Mouse (Mus musculus) spleen, adult 2 months (tissue): ENCODE results near the gene Gm10382.

ENCODE experiments used
- CTCF ChIP-seq: fragments of 200-500 bp; IDR thresholded peaks from 2 replicates; pipeline ENCODE4 v1.5.1; 2011; ENCODE audit warnings: mild to moderate bottlenecking, inconsistent platforms; ENCODE audit not compliant: insufficient read depth, insufficient read length, insufficient replicate concordance; ENCODE audit errors: extremely low read depth
- POLR2A ChIP-seq: fragments of 200-500 bp; IDR thresholded peaks from 2 replicates; pipeline ENCODE4 v1.6.1; 2011; ENCODE audit warnings: low read depth, low read length, inconsistent platforms

DNA sequence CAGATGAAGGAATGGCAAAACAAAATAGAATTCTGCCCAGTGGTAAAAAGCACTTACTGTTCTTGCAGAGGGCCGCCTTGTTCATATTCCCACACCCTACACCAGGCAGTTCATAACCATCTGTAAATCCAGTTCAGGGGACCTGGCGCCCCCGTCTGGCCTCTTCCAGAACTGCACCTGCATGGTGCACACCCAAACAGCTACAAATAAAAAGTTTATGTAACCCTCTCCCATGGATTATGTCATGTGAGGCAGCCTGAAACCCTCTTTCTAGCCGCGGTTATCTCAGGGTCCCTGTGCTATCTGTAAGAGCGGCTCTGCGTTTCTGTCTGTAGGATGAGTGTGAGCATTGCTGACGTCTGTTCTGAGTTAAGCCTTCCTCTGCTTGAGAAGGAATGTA lies 40.6 kb upstream of the Gm10382 start:
- TF ChIP-seq CTCF (peak; percentile 70; the same call in 1 of the 2 replicates), POLR2A (no peak)
